Mouse (Mus musculus): Measurements from ENCODE around the gene Pccb. TPM values are rescaled to one million over a fixed set of nuclear protein-coding genes. Genes with fewer than 3 reads are reported as not detected.

Gene Pccb
- total RNA-seq, 2 experiments from 2014 or later: 43.5 to 45.5 TPM

DNA sequence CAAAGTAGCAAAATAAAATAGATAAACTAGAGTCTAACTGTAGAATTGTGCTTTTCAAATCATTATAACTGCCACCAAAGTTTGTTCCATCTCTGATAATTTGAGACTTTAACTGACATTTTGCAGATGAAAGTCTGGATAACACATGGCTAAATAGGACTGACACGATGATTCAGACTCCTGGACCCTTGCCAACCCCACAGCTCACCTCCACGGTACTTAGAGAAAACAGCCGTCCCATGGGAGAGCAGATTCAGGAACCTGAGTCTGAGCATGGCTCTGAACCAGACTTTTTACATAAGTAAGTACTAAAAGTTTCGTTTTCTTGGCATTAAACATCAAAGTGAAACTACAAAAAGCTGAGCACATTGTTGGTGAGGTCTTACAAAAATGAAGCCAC, 83.2 kb downstream of the Pccb start:
- no peak for DNase-seq (ENCODE audit: low spot score in 2 of 2)
- no peak for TF ChIP-seq CTCF (conservative IDR thresholded peaks at IDR 0.05)
- H3K4me3 ChIP-seq: no peak overlapping the region
- H3K27ac ChIP-seq: no peak overlapping the region

DNA sequence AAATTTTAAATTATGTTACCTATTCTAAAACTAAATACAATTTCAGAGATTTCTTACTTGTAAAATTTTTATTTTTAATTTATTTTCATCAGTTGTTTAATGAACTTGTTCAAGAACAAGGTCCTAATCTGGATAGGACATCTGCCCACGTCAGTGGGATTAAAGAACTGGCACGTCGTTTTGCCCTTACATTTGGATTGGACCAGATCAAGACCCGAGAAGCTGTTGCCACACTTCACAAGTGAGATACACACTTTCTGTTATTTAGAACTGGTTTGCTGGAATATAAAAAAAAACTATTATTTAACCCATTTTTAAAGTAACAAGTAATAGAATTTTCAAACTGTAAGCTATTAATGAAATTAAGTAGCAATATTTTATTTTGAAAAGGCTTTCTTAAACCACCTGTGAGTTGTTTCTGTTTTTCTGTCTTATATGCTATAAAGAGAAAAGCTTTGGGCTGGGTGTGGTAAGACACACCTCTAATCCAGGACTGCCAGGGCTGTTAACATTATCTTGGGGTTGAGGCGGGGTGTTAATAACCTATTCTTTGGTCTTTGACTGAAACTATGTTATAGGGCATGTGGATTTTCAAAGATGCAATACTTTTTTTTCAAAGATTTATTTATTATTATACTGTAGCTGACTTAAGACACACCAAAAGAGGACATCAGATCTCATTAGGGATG, 89.9 kb downstream of the Pccb start:
- Histone ChIP-seq H3K27ac (no peak overlapping the region), H3K4me3 (no peak overlapping the region)
- TF ChIP-seq CTCF (conservative IDR thresholded peaks at IDR 0.05): no peak
- no peak for DNase-seq (ENCODE audit: low spot score in 2 of 2)

DNA sequence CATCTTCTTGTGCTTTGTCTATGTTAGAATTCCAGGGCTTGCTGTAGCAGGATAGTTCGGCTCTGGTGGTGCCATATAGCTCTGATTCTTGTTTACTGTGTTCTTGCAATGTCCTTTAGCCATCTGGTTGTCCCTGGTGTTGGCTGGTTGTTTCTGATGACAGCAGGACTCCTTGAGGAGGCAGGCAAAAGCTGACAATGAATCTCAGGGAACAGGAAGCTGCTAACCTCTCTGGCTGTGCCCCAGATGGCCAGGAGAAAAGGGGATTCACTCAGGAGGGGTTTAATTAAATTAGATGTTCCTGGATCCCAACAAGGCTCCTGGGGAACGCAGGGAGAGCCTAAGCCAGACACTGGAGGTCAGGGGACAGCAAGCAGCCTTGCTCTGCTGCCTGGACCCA, 92.7 kb downstream of the Pccb start:
- Histone ChIP-seq H3K27ac (no peak overlapping the region), H3K4me3 (no peak overlapping the region)
- TF ChIP-seq CTCF (conservative IDR thresholded peaks at IDR 0.05): no peak
- DNase-seq (ENCODE audit: low spot score in 2 of 2): no peak

Other genes starting within 250 kb of the Pccb start
- 10 to 100 TPM; 67.8 to 68.4 TPM for gene Msl2, start 39.2 kb upstream of the Pccb start, total RNA-seq (2021)
- gene Ppp2r3a, start 216.9 kb upstream of the Pccb start, total RNA-seq (2021): 10 to 100 TPM; 29.0 to 30.9 TPM